Mouse (Mus musculus) midbrain, postnatal 0 days (tissue): ENCODE measurements around the gene 1600002K03Rik. TPM values are rescaled to one million over a fixed set of nuclear protein-coding genes. Genes with fewer than 3 reads are reported as not detected.

Experiments used
- ATAC-seq: fragments of 200-750 bp; cut with Nextera tagmentation; 2 replicates; pipeline ENCODE4 v1.8.0; 2017; ENCODE audit warnings: moderate number of reproducible peaks, mild to moderate bottlenecking, moderate TSS enrichment, moderate library complexity; ENCODE audit not compliant: low FRiP score
- DNase-seq: peaks from one replicate; pipeline ENCODE4 v3.0.0-alpha.2; 2015; ENCODE audit warnings: low spot score
- H3K27ac ChIP-seq: fragments of 300-500 bp; sonication (generic); 2 replicates; pipeline ENCODE4 v1.5.1; 2014; ENCODE audit warnings: low read depth, mild to moderate bottlenecking, low read length, mixed read lengths
- H3K27me3 ChIP-seq: fragments of 300-500 bp; sonication (generic); 2 replicates; pipeline ENCODE4 v1.6.1; 2014; ENCODE audit warnings: low read length, control low read depth, mixed read lengths; ENCODE audit not compliant: insufficient read depth
- H3K36me3 ChIP-seq: fragments of 300-500 bp; sonication (generic); 2 replicates; pipeline ENCODE4 v1.6.1; 2014; ENCODE audit warnings: low read length, control low read depth, mixed read lengths; ENCODE audit not compliant: insufficient read depth
- H3K4me1 ChIP-seq: fragments of 300-500 bp; sonication (generic); 2 replicates; pipeline ENCODE4 v1.6.1; 2014; ENCODE audit warnings: mild to moderate bottlenecking, control low read depth, antibody characterized with exemption, low read length, mixed read lengths; ENCODE audit not compliant: insufficient read depth
- H3K4me2 ChIP-seq: fragments of 300-500 bp; sonication (generic); 2 replicates; pipeline ENCODE4 v1.6.1; 2014; ENCODE audit warnings: low read depth, mild to moderate bottlenecking, low read length, mixed read lengths; ENCODE audit not compliant: poor library complexity, severe bottlenecking
- H3K4me3 ChIP-seq: fragments of 300-500 bp; sonication (generic); 2 replicates; pipeline ENCODE4 v1.5.1; 2014; ENCODE audit warnings: low read depth, mild to moderate bottlenecking, low read length, moderate library complexity
- H3K9ac ChIP-seq: fragments of 300-500 bp; sonication (generic); replicated peaks from 2 replicates; pipeline ENCODE4 v1.6.1; 2014; ENCODE audit warnings: mild to moderate bottlenecking, low read length, moderate library complexity, mixed read lengths; ENCODE audit not compliant: poor library complexity, severe bottlenecking
- H3K9me3 ChIP-seq: fragments of 300-500 bp; sonication (generic); 2 replicates; pipeline ENCODE4 v1.6.1; 2016; ENCODE audit warnings: low read length, control low read depth
- CTCF ChIP-seq: IDR thresholded peaks from 2 replicates; pipeline ENCODE4 v1.5.1; 2016; ENCODE audit warnings: antibody characterized with exemption, mild to moderate bottlenecking
- WGBS: fragments of 180-500 bp; shearing (Covaris S2); extraction: QIAGEN DNeasy Blood & Tissue Kit; methylation state at CpG from one replicate; pipeline ENCODE4 v1.1.7; 2014; 5-methylcytosine and 5-hydroxymethylcytosine counted together
- polyA plus RNA-seq: library from polyadenylated mRNA; unstranded; fragments of >200 nt; fragmentation: Nextera tagmentation; extraction: Ambion mirVana; gene quantifications from 2 replicates; pipeline ENCODE4 v1.2.1, GENCODE M21; 2015
- total RNA-seq: library from RNA; depleted of rRNA; stranded (reverse); fragments of >200 nt; gene quantifications from 2 replicates; pipeline ENCODE4 v1.2.3, GENCODE M21; 2014

The 1600002K03Rik gene
- total and polyA plus RNA-seq, 2 experiments from 2014 or later, result 2.8 to 4.1 TPM

DNA sequence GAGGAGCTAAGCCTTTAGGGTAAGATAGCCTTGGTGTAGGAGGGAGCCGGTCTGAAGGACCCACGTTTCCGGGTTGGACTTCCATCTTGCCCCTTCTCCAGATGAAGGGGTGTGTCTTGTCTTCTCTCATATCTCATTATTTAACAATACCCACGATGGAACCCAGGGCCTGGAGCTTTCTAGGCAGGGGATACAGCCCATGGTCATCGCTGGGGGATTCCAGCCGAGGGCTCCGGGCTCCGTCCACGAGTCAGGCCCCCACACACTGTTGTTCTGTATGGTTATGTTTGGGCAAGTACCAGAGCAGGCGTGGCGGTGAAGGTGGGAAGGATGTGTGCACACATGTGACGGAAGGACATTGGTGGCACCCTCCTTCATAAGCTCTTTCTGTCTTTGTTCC, 28.6 kb upstream of the 1600002K03Rik start:
- no peak for ATAC-seq
- TF ChIP-seq CTCF, result no peak
- no peak for DNase-seq
- Histone ChIP-seq H3K27me3 (no peaks in the 10 kb centered on the region), H3K9ac (no peak overlapping the region), H3K4me1 (peaks cover 5% of the 10 kb centered on the region; the same call in 1 of the 2 replicates), H3K9me3 (no peaks in the 10 kb centered on the region), H3K36me3 (peaks cover 15% of the 10 kb centered on the region), H3K4me2 (no peak overlapping the region), H3K27ac (no peak overlapping the region), H3K4me3 (no peak overlapping the region)
- WGBS, result 91% methylated on average over 12 of the region's 12 CpGs

DNA sequence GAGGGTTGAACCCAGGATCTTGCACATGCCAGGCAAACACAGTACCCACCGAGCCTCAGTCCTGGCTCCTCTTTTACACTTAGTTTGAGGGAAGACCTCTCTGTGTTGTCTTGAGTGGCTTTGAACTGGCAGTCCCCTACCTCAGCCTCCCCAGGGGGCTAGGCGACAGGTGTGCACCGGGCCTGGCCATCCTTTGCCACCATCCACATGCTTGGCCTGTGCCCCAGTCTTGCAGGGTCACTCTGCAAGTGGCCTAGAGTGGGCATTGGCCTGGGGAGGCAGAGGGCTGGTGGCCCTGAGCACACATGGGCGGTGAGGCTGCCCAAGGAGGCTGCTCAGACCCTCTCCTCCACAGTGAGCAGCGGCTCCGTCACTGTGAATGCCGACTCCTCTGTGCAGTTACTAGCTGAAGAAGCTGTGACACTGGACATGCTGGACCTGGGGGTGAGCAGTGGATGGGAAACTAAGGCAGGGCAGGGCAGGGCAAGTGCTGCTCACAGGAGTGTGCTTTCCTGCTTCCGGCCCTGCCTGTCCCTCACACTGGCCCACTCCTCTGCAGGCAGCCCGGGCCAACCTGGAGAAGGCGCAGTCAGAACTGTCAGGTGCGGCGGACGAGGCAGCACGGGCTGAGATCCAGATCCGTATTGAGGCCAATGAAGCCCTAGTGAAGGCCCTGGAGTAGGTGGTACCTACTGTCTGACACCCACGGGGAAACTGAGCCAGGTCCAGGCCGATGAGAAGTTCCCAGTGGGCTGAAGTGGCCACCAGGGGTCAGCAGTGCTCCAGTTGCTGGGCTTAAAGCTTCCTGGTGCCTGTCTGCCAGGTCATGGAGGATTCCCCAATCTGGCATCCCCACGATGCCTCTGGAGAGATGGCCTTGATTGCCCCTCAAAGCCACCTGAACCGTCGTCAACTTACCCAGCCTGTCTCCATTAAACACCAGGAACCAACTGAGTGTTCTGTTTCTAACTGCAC, 27.6 kb upstream of the 1600002K03Rik start:
- peaks cover 15% of the 10 kb centered on the region for H3K36me3 ChIP-seq
- DNase-seq (peak; percentile 73), ATAC-seq (no peak)
- H3K27ac ChIP-seq, result no peak overlapping the region
- no peaks in the 10 kb centered on the region for H3K9me3 ChIP-seq
- H3K4me3 ChIP-seq, result no peak overlapping the region
- peaks cover 5% of the 10 kb centered on the region; the same call in 1 of the 2 replicates for H3K4me1 ChIP-seq
- H3K27me3 ChIP-seq, result no peaks in the 10 kb centered on the region
- H3K9ac ChIP-seq, result no peak overlapping the region
- no peak overlapping the region for H3K4me2 ChIP-seq
- peak; percentile 84 for TF ChIP-seq CTCF
- 67% methylated on average over 20 of the region's 20 CpGs for WGBS

DNA sequence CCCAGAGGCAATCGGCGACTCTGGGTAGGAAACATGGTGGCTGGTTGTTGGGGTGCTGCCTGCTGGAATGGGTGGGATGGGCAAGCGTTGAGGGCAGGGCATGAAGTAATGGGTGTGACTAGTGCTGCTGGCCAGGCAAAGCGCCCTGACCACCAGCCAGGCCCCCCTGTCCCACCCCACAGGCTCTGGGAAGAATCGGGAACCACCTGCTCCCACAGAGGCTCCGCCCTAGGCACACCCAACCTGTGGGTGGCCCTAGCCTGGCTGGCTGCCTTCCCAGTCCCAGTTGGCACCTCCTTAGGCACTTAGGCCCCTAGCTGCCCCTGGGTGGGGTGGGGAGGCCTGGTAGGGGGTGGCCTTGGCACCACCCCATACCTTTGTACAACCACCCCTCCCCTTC, 26.8 kb upstream of the 1600002K03Rik start:
- H3K4me3 ChIP-seq, result no peak overlapping the region
- no peak overlapping the region for H3K27ac ChIP-seq
- H3K4me1 ChIP-seq, result peaks cover 5% of the 10 kb centered on the region; the same call in 1 of the 2 replicates
- DNase-seq (no peak), ATAC-seq (no peak)
- H3K36me3 ChIP-seq, result peaks cover 15% of the 10 kb centered on the region
- no peaks in the 10 kb centered on the region for H3K9me3 ChIP-seq
- 85% methylated on average over 6 of the region's 6 CpGs for WGBS
- TF ChIP-seq CTCF, result no peak
- H3K9ac ChIP-seq, result no peak overlapping the region
- H3K27me3 ChIP-seq, result no peaks in the 10 kb centered on the region
- no peak overlapping the region for H3K4me2 ChIP-seq

DNA sequence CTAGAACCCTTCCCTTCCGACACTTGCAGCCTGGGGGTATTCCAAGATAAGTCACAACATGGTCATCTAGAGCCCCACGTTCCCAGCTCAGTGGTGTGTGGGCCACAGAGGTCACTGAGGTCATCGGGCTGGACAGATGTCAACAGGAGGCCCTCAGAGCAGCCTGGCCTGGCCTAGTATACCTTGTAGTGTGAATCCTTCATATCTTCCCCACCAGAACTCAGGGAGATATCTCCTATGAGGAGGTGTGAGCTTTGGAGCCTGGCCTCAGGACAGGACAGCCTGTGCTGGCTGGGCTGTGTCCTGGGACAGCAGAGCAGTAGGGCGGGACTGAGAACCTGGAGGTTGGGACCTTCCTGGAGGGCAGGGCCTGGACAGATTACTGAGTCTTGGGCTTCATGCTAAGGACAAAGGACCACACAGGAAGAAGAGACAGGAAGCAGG, 26.2 kb upstream of the 1600002K03Rik start:
- no peak for TF ChIP-seq CTCF
- DNase-seq, result no peak

DNA sequence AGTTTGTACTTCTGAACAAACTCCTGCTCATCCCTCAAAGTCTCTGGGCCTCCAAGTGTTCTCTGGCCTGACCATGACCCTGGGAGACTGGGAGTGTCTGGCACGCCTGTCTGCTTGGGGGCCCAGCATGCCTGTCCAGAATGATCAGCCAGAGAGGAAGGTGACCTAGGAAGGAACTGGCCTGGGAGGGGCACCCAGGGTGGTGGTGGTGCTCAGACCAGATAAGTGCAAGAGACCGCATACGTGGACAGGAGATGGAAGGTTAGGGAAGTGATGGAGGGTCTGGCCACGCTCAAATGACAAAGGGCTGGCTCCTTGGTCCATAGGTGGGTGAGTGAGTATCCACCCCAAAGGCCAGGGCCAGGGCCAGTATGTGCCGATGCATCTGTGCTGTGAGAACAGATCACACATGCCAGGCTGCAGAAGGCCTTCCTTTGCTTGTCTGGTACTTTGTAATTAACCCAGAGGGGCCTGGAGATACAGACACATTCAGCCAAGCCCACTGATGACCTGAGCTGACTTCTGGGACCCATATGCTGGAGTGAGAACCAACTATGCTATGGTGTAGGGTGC, 25.5 kb upstream of the 1600002K03Rik start:
- 66% methylated on average over 5 of the region's 5 CpGs for whole genome bisulfite sequencing
- H3K36me3 ChIP-seq, result peaks cover 19% of the 10 kb centered on the region
- H3K27me3 ChIP-seq, result no peaks in the 10 kb centered on the region
- H3K27ac ChIP-seq, result peak overlapping the region; percentile 100
- ATAC-seq (no peak), DNase-seq (no peak)
- H3K4me3 ChIP-seq, result no peak overlapping the region; the same call in 1 of the 2 replicates
- peaks cover 11% of the 10 kb centered on the region; the same call in 1 of the 2 replicates for H3K4me1 ChIP-seq
- peak overlapping the region; percentile 90 for H3K4me2 ChIP-seq
- no peak for TF ChIP-seq CTCF
- H3K9me3 ChIP-seq, result no peaks in the 10 kb centered on the region
- H3K9ac ChIP-seq, result no peak overlapping the region

More for the DNA sequence above, 26.2 kb upstream of the 1600002K03Rik start:
- Histone ChIP-seq H3K9me3 (no peaks in the 10 kb centered on the region), H3K4me3 (no peak overlapping the region), H3K4me1 (peaks cover 5% of the 10 kb centered on the region; the same call in 1 of the 2 replicates), H3K27me3 (no peaks in the 10 kb centered on the region), H3K27ac (no peak overlapping the region), H3K9ac (no peak overlapping the region), H3K36me3 (peaks cover 15% of the 10 kb centered on the region), H3K4me2 (no peak overlapping the region)
- 76% methylated on average over 4 of the region's 4 CpGs for WGBS
- no peak for ATAC-seq
